Mouse (Mus musculus) spleen, embryonic (tissue): ENCODE data around the gene Zfp366.

Experiments
- CTCF ChIA-PET: fragments of 350-600 bp; sonication (Branson Sonifier 250); formaldehyde crosslinking; loops from one replicate; lab custom pipeline; 2022; lab: Charles Lee

Gene Zfp366

DNA sequence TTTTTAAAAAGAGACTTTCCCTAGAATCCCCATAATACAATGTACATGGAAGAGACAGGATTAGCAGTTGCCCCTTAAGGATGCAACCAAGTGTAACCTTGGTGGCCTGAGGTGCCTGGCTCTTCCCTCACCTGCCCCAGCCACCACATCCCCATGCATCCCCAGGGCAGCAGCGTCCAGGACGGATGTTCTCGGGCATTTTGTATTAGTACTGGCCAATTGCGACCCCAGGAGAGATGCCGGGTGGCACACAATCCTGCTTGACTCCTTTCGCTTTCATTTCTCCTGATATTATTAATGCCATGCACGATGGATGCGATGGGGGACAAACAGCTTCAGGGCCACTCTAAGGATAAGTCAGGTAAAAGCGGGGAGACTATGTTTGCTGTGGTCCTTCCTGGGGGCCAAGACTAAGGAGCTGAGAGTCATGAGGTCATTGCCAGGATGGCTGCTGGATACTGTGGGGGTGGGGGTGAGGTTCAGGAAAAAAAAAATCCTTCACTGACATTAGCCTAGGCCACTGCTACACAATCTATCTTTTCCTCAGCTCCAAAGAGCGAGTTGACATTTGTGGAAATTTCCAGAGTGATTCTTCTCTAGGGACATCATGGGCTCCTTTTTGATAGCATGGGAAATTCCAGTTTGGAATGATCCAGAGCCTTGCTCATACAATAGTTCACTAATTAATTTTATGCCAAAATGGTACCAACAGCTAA, 1.7 kb downstream of the Zfp366 start:
- CTCF ChIA-PET: no interaction called here

DNA sequence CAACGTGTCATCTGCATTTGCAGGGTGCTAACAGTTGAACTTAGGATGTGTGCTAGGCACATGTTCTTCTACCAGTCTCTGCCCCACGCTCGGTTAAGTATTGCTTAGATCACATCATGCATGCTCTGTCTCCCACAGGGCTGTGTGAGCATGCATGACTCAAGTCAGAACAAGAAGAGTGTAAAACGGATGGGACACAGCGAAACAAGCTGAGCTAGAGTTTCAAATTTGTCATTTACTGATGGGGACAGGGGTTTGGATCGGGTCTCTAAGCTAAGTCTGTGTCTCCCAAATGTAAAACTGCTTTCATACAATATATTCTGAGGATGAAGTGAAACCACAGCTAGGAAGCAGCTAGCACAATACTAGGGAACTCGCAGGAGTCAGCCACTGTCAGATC, 2.2 kb downstream of the Zfp366 start:
- CTCF ChIA-PET: no interaction called here

DNA sequence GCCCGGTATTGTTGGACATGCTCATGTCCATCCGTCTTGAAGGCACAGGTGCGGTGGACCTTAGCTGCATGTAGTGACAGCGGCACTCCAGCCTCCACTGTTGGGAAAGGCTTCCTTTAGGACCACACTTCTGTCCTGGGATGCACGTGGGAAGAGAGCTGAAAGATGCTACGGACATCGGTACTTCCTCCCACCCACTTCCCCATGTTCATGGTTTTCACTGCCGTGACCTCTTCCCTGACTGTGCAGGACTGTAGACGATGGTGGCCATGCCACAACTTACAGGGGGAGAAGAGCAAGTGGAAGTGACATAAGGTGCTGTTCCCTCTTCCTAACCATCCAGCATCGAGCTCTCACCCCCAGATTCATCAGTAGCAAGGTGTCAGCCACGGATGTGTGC, 2.8 kb downstream of the Zfp366 start:
- CTCF ChIA-PET: no interaction called here

DNA sequence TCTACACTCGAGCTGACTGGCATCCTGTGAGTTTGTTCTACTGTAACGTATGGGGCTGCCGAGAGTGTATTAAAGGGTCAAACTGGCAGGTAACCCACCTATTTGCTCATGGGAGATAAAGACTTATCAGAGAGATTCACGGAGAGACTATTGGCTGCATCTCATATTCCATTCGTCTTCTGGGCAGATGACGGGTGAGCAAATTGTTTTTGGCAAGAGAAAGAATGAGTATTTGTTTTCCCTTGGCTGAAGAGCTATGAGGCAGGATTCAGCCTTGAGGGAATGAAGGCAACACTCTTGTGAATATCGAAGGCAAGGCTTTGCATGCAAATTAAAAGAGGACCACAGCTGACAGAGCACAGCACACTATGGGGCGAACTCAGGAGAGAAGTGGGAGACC, 4.0 kb downstream of the Zfp366 start:
- CTCF ChIA-PET: no interaction called here

DNA sequence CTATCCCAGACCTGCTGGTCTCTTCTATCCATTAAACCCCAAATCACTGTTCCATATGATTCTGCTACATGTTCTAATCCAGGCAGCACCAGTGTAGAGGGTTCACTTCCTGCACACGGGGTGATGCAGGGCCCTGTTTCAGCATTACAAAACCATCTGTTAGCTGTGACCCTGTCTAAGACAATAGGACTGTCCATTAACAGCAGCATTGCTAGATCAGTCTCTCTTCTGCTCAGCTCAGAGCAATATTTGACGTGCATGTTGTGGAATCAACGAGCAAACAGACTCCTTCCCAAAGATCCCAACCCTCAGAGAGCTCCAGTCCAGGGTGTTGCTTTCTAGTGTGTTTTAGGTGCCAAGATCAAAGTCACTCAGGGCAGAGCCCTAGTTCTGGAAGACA, 5.0 kb downstream of the Zfp366 start:
- CTCF ChIA-PET: no interaction called here

DNA sequence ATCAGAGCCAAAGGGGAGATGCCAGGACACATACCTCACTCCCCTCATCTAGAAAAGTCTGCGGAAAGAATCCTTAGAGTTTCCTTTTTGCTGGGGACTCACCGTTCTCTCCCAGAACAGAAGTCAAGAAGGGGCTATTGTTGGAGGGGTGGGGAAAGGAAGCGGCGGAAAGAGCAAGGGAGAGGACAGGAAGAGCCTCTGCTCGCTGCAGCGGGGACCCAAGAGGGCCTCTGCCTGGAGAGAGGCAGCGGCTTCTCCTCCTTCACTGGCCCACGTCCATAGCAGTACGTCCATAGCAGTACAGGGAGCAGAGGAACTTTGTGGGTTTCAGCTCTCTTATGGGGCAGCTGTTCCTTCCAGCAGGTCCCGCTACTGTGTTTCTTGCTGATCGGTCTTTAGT, 5.8 kb downstream of the Zfp366 start:
- CTCF ChIA-PET: no interaction called here

DNA sequence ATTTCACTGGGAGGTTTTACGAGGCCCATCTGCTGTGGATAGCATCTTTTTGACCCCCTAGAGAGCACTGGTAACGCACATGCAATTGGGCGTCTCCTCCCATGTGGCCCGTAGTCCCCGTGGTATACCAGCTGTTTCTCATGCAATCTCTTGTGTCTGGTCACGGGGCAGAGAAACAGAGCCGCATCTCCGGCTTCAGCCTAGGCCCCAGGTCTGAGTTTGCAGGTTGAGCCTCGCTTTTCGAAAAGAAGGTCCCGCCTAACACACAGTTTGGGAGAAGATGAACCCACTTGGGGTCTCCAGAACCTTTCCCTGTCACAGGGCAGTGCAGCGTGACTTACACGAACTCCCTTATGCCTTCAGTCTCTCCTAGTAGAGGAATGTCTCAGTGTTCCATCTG, 6.4 kb downstream of the Zfp366 start:
- CTCF ChIA-PET: no interaction called here

DNA sequence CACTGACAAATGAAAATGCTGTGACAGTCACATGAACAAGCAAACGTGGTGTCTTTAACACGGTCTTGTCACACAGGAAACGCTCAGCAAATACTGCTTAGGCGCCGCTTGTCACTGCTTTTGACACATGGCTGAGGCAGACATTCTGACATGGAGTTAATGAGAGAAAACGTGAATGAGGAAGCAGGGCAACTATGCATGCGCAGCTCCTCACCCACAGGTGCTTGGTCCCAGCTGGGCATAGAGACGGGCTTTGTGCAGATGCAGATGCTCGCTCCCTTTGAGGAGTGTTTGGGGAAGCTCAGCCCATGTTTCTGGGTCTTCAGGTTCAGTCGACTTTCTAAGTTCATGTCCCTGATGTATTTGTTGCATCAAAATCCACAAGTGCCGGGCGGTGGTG, 11.7 kb downstream of the Zfp366 start:
- CTCF ChIA-PET: no interaction called here

DNA sequence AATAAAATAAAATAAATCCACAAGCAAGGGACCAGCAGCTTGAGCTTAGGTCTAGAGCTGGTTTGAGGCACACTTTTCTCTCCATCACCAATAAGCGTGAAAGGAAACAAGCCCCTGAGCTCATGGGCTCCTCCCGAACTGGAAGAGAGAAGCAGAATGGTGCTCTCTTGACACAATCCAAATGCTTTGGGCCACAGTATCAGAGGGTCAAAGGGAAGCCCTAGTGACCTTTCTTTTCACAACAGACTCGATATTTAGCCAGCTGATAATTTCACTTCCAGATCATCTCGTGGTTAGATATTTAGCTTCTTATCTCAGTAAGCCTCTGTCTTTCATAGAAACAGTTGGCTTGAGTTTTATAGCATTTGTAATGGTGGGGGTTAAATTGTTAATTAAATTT, 12.2 kb downstream of the Zfp366 start:
- CTCF ChIA-PET: no interaction called here

DNA sequence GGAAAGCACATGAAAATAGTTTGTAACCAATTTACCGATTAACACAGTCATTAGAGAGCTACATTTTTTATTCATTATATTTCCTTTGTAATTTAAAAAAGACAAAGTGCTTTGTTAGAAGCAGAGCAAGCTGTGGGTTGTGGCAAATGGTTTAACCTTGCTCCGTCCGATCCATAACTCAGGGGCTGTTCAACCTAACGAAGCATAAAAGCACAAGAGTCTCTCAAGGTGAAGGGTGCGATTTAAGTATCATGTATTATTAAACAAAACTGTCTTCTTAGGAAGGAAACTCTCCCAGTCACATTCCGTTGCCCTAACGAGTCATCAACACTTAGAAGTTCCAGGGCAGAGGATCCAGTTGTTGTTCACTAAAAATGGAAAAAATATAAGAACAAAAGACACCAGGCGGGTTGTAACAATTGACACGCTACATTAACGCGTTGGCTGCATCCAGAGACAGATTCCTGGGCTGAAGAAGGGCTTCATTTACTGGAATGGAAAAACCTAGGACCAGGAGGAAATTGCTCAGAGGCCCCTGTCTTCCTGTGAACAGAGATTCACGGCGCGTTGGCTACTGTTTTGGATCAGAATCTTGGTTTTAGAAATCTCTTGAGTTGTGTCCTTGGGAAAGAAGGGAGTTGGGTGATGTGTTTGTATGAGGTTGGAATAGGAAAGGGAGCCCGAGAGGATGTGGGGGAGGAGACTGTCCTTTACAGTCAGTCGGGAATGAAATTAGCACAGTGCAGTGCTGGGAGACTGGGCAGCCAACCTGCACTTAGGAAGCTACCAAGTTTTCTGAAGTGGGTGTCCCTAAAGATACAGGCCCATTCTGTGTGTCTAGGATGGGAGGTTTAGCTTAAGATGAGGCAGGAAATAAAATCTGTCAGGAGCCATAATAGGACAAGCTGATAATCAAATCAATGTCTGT, 17.3 kb downstream of the Zfp366 start:
- CTCF ChIA-PET: no interaction called here

DNA sequence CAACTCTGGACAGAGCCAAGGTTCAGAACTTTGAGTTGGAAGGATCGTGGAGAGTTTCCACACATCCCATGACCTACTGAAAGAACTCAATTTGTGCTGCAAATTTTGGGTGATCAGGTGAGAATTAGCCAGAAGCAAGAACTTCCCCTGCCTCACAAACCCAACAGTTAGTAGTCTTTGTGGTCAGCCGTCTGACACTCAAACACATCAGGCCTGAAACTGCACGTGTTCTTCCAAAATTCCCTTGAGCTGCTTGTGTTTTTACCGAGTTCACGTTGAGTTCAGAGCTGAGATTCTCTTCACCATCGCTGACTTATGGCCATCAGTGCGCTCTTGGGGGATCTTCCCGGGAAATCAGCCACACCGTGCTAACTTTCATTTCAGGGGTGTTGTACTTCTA, 22.6 kb downstream of the Zfp366 start:
- CTCF ChIA-PET: no interaction called here

DNA sequence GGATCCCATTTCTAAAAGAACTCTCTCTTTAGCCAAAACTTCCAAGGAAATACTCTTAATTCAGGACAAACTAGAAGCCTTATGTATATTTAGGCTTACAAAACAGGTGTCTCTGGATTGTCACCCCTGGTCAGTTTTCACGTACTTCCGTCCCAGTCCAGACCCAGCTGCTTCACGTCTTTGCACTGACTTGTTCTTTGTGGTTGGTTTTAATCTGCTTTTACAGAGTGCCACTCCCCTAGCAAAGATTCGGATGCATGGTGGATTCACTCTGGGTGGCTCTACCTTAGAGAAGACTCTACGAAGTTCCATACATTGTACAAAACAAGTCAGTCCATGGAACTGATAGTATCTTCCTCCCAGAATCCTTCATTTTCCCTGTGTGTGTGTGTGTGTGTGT, 25.2 kb downstream of the Zfp366 start:
- CTCF ChIA-PET: no interaction called here

DNA sequence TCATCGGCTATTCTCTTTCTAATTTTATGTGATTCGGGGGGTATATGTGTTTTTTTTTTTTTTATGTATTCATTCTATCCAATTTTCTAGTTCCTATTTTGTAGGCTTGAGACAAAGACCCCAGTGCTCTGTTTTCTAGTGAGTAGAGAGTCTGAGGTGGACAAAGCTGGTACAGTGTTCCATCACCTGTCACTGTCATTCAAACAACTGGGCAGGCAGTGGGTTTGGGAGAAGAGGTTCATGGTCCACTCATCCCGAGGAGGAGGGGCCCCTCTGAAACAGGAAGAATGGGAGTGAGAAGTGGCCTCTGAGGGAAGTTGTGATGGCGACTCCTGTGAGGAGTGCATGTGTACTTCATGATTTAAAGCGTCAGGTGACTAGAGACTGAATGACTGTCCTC, 26.2 kb downstream of the Zfp366 start:
- CTCF ChIA-PET: interaction anchor here (0.7 kb wide), 1 partner anchor 16 kb away, joined by 10 read pairs; no protein-coding TSS in a partner anchor

DNA sequence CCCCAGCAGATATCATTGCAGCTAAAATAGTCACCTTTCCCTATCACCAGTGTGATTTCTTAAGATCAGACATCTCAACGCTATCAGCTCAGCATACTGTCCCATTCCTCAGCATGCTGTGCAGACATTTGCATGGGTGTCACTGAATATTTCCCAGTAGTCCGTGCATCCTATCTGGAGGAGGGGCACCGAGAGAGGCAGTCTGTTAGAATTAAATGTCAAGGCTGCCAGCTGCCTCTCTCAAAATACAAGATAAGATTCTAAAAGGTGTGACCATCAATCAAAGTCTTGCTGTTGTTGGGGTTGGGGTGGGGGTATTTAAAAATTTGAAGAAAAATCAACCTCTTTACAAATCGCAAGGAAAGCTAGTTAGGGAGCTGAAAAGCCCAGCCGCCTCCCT, 28.4 kb downstream of the Zfp366 start:
- CTCF ChIA-PET: no interaction called here

DNA sequence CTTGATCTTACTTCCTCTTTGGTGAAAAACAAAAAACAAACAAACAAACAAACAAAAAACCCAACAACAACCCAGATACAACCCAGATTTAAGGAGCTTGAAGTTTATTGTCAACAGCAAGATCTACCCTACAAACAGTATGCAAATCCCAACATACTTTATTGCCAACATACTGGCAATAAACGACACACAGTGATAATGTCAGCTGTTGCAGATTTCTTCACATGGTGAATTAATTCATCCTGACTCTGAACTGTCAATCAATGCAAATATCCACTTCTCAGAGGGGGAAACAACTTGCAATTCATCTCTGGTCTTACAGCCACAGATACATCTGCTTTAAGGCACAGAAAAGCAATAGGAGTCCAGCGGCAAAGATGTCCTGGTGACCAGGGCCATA, 31.4 kb downstream of the Zfp366 start:
- CTCF ChIA-PET: no interaction called here

DNA sequence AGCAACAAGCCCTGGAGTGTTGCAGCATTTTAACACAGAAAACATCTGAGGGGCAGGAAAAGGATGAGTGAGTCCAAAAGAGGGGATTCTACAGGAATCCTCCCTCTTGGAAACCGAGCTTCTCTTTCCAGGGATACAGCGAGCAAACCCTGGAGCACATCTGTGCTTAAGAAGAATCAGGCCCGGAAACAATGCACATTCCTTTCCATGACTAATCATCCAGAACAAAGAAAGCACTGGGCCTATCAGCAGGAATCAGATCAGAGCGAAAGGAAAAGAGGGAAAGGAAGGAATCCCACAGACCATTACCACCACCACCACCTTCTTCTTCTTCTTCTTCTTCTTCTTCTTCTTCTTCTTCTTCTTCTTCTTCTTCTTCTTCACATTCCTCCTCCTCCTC, 33.4 kb downstream of the Zfp366 start:
- CTCF ChIA-PET: no interaction called here

DNA sequence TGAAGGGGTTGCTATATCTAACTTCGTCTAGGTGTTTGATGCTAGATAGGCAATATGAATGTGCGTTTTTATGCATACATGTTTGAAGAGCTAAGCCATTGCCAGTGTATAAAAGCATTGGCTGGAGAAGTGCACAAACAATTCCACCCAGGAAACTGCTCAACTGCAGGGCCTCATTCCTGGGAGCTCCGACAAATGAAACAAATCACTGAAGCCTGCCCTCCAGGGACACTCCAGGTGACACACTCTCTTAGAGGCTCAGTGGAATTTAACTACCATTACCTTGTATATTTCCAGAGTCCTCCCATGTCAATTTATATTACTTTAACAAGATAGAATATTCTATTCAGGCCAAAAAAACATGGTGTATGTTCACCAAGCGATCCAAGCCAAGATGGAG, 35.0 kb downstream of the Zfp366 start:
- CTCF ChIA-PET: no interaction called here

DNA sequence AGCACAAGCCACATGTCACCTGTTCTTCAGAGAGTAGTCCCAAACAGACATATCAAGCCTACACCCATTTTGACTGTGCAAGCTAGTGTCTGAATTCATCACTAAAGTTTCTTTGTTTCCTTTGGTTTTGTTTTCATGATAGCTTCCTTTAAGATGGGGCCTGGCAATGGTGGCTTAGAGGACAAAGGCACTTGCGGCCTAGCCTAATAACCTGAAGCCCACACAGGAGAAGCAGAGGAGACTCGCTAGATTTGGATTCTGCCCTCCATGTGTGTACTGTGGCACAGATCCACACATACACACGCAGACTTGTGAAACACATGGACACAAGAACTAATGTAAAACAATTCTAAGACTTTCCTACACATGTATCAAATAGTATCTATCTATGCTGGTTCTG, 37.4 kb downstream of the Zfp366 start:
- CTCF ChIA-PET: no interaction called here

DNA sequence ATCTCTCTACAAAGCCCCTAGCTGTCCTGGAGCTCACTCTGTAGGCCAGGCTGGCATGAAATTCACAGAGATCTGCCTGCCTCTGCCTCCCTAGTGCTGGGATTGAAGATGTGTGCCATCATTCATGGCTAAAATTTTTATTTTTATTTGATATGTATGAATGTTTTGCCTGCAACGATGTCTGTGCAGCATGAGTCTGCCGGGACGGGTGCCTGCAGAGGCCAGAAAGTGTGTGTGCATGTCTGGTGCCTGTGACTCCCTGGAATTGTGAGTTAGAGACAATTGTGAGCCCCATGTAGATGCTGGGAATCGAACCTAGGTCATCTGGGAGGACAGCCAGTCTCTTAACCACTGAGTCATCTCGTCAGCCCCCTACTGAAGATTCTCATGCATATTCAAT, 37.9 kb downstream of the Zfp366 start:
- CTCF ChIA-PET: no interaction called here

DNA sequence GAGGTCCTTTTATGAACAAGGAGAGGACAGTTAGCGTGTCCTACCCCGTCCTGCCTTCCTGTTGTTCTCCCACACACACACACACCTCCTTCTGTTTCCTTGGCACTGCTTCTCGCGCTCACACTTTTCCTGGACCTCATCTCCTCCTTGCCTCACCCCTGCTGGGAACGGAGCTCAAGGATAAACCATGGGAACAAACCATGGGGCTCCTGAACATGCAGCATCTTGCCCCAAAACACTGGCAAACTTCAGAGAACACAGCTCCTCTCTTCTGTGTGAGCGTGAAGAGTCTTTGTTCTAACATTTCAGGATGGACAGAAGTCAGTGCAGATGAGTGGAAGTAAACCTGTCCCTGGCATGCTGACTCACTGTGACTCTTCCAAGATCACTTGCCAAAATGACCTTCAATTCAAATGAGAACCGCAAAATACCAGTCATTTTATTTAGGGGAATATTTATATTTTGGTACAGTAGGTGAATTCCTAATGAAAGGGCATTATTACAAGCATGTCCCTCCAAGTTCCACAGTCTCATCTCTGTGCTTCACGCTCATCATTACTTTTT, 38.8 kb downstream of the Zfp366 start:
- CTCF ChIA-PET: no interaction called here

DNA sequence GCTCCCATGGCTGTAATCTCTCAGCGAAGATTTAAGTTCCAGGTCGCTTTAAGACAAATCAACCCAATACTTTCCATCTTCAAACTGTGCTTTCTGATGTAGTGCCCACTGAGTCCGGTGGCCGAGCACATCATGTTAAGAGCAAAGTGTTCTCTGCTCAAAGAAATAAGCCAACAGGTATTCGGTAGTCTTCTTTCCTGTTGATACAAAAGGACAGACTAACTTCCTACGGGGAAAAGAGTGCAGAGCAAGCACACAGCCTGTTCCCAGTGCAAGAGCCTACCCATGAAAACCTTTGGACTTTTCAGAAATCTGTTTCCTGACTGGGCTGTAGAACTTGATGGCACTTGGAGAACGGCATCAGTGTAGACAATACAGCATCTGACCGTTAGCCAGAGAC, 39.3 kb downstream of the Zfp366 start:
- CTCF ChIA-PET: no interaction called here

DNA sequence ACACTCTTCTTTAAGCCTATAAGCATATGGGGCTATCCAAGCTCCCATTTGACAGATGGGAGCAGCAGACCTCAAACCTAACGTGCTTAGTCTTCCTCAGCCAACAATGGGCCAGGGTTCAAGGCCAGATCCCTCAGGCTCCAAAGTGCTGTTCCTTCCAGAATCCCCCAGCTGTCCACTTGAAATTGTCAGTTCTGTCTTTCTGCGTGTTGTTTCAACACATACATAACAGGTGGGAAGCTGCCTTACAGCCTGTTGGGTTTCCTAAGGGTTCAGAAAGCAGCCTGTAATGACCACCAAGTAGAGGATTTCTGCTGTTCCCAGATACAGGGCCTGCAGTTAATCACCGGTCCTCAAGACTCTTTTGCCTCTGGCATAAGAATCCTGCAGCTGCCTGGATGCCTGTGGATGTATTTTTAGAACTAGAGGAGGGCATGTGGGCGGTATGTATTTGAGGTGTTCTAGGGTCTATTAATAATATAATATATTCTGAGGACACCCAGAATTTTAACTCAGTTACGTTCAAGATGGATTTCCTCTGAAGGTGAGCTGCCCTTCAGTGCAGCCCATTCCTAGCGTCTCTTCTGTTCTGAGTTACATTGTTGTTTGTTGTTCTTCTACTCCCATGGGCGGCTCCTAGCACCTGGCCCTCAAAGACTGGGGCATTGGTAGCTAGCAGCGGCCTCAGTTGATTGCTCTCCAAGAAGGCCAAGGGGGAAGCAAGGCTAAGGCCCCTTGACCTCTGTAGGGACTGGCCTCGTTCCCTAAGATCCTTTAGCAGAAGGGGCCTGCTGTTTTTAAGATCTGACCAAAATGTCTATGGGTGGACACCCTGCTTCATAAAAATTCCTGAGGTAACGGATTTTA, 41.0 kb downstream of the Zfp366 start:
- CTCF ChIA-PET: no interaction called here
